Mouse (Mus musculus) frontal cortex, adult (tissue): ENCODE results near the gene Gpr4.
A peak's percentile ranks its signal among the peaks of the same experiment; 100 is the strongest.

ENCODE experiments used
- ATAC-seq: cut with Nextera tagmentation; 2 replicates; pipeline ENCODE4 v1.9.2; 2017; ENCODE audit warnings: mild to moderate bottlenecking, moderate library complexity, mixed read lengths; ENCODE audit not compliant: low TSS enrichment

The Gpr4 gene

DNA sequence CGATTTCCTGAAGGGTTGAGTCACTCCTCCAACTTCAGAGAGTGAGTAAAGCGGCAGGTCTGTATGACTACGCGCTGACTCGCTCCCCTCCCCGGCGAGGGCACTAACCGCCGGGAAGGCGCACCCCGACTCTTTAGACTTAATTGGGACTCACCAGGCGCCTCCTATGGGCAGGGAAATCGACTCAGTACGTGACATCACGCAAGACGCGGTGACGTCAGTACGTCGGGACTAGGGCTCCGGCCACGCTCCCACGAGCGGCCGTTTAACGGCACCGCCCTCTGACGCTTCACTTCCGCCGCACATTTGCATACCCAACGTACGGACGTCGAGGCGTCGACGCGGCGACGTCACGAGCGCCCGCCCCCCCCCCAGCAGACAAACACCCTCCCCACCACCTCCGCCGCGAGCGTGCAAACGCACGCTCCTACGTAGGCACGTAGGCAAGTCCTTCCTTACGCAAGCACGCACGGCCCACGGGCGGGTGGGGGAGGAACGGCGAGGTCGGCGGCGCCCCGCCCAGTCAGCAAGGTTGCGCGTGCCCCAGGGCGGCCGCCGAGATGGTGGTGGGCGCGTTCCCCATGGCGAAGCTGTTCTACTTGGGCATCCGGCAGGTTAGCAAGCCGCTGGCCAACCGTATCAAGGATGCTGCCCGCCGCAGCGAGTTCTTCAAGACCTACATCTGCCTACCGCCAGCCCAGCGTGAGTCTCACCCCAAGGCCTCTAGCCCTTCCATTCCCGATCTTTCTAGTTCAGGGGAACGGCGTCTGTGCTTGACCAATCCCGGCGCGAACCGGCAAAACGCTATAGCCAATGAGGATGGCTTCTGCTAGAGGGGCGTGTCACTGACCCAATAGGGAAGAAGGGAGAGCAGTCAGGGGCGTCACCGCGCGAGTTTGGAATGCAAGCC, 15.8 kb downstream of the Gpr4 start, which contains the start of gene Opa3:
Gene Opa3, plus strand, starts transcription at position 452 of the 910 bp plus-strand sequence.
- peak; percentile 84 for ATAC-seq

DNA sequence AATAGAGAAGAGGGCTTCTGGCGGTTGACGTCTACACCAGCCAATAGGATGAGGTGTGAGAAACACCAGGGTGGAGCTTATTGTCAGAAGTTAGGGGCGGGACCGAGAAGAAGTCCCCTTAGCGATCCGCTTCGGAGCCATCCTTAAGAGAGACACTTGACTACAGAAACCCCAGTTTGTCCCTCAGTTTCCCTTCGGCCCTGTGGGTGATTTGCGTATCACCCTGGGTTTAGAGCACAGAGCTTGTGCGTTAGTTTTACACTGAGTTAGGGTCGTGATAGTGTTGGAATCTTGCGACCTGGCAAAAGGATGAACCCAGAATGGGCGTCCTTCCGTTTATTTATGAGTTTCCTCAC, 16.4 kb downstream of the Gpr4 start:
- ATAC-seq = no peak; the same call in 1 of the 2 replicates

DNA sequence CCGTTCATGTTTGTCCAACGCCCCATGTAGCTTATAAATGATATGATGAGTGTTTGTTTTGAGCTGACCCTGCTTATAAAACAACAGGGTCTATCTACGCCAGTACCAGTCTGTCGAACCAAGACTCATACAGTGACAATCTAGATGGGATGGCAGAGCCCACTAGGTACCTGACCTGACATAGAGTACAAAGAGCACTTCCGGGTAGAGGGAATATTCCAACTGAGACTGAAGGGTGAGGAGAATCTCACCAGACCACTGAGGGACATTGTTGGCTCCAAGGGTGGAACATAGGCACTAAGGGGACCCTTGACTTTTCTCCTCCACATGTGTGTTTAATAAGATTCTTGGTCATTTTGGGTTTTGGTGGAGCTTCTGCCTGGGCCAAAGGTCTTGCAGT, 17.1 kb downstream of the Gpr4 start:
- no peak for ATAC-seq

DNA sequence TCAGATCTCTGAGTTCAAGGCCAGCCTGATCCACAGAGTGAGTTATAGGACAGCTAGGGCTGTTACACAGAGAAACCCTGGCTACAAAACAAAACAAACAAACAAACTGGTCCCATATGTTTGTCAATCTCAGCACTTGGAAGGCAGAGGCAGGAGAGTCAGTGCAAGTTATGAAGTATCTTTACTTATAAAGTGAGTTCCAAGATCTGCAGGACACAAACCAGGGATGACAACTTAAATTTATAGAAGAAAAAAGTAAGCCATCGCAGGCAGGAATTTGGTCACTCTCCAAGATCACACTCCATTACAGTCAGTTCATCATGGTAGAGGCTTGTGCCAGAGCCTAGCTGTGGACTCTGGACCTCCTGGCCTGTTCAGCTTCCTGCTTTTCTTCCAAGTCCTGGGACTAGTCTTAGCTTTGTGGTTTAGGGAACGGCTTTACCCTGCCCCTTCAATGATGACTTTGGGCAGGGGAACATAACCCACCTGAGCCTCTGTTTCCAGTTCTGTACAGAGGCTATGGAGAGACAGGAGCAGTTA, 17.8 kb downstream of the Gpr4 start:
- ATAC-seq = no peak

DNA sequence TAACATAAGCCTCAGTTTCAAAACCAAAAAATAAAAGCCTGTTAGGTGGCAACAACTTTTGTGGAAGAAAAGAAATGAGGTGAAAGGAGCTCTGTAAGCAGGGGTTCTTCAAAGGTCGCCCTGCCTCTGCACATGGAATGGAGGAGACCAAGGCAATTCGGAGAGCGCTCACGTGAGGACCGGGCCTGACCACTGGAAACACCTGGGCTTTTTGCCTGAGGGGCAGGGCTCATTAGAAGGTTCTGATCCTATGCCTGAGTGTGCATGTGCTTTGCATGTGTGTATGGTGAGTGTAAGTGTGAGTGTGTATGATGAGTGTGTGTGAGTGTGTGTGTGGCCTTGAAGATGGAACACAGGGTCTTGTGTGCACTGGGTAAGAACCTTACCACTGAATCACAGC, 18.6 kb downstream of the Gpr4 start:
- ATAC-seq = no peak

DNA sequence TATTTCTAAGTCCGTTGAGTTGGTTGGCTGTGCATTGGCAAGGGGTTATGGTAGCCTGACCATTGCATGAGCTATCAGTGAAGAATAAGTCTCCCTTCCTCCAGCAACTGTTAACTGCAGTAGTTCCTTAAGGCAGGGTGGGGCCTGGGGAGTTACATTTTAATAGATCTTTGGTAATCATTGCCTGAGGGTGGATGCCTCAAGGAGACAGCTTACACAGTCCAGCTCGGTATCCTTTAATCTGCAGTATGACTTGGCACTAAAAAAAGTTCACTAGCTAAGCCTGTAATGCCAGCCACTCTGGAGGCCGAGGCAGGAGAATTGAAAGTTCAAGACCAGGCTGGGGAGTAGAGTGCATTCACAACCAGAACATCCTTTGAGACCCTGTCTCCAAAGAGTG, 19.5 kb downstream of the Gpr4 start:
- ATAC-seq = no peak

DNA sequence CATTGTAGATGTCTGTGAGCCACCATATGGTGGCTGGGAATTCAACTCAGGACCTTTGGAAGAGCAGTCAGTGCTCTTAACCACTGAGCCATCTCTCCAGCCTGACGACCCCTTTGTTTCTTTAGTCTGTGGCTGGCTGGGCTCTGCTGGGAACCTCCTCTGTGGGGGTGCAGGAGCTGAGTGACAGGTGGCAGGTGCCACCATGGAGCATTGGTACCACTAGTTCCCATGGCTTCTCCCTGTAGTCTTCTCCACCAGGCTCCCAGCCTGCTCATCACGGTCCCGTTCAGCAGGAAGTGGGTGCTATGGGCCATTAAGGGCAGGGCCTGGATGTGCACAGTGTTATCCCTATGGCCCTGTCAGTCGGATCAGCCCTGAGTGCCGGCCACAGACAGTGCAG, 22.3 kb downstream of the Gpr4 start:
- ATAC-seq = no peak

DNA sequence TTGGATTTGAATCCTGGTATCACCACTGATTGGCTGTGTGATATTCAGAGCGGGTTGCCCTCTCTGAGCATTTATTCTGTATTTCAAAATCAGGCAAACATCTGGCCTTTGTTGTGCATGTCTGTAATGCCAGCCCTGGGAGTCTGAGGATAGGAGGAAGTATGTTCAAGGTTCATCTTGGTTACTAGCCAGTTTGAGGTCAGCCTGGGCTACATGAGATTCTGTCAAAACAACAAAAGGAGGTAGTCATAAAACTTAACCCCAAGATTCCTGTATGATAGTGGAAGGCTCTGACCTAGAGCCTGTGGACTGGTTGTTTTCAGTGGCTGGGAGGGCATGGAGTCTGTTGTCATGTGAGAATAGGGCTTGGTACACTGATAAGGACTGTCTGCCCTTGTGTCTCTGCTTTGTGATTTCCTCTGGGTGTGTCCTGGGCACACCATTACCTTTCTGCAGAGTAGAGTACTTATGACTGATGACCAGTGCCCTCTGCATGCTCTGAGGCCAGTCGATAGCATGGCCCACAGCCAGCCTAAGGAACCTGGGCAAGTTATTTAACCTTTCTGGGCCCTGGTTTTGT, 22.8 kb downstream of the Gpr4 start:
- no peak for ATAC-seq

DNA sequence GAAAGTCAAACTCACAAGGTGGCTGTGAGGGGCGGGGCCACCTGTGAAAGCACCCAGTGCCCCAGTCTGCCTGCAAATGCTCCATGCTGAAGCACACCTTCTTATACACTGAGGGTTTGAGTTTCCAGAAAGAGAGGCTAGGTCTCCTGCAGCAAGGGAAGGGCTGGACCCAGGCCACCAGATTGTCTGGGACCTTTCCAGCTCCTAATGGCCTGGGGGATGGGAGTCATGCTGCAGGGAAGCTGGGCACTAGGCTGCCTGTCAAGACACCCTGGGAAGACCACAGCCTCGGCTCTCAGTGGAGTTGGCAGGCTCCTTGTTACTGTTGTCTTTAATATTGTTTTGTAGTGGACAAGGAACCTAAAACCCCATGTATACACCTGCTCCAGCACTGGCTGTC, 24.1 kb downstream of the Gpr4 start:
- no peak for ATAC-seq

DNA sequence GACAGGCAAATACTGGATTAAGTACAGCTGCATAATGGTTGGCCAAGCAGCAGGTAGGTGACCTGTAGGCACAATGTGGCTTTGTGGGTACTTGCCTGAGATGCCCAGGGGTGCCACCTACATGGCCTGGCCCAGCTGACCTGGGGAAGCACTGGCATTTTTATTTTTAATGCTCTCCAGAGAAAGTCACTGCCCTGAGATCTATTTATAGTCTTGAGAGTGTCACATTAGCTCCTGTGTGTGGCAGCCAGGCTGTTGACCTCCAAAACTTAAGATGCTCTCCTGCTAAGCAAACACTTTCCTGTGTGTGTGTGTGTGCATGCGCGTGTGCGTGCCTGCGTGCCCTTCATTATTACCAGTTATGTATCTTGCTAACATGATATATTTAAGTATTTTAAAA, 26.0 kb downstream of the Gpr4 start:
- ATAC-seq = no peak

DNA sequence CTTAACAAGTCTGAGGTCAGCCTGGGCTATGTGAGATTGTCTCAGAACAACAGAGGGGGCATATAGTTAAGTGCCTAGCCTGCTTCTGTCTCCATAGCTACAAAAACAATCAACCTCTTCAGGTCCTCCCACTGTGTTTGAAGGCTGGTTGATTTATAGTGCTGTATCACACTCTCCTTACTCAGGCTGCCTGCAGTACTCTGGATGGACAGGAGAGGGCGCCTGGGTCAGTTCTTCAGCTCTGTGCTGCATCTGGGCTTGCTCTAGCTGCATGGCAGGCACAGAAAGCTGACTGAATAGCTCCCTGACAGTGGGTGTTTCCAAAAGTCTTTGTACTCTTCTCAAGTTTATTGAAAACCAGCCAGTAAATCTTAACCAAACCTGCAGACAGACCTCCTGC, 27.1 kb downstream of the Gpr4 start:
- ATAC-seq = peak; percentile 78

DNA sequence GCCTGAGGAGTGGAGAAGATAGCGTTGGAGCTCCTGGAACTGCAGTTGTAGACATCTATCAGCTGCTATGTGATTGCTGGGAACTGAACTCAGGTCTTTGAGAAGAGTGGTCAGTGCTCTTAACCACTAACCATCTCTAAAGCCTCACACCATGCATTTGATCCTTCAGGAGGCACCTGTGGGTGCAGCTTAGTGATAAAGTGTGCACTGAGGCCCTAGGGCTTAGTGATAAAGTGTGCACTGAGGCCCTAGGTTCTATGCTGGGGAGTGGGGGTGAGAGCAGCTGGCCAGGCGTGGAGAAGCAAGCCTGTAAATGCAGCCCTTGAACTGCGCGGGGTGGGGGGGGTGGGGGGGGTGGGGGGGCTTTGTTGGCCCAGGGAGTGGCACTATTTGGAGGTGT, 27.6 kb downstream of the Gpr4 start:
- no peak for ATAC-seq

DNA sequence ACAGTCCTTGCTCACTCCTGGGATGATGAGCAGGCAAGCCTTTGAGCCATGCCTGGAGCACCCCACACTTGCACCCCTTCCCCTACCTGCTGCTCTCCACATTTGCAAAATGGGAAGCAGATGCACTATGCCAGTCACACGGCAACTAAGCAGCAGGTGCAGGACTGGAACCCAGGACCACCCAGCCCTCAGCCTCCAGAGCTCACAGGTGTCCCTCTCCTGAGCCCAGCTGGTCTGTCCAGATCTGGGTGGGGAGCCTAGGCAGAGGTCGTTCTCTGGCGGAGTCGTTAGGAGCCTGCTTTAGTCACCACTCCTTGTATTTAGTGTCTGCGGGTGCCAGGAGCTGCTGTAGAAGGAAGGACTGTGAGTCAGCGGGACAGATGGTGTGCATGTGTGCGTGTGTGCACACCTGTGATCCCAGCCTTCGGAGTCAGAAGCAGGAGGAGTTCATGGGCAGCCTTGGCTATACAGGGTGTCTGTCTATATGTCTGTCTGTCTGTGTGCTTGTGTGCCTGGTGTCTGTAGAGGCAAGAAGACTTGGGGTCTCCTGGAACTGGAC, 28.6 kb downstream of the Gpr4 start:
- peak; percentile 39; the same call in 1 of the 2 replicates for ATAC-seq

DNA sequence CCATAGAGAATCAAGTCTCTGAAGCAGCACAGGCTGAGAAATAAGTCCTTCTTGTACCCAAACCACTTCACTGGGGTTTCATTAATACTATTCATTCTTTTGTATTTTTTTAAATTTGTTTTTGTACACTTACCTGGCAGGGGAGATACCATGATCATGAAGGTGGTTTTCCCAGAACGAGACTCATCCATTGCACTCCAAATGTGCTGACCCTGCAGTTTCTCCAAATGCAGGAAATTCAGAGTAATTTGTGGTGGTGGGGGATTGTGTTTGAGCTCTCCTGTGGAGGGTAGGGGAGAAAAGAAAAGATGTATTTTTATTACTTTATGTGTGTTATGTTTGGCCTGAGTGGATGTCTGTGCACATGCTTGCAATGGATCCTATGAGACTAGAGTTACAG, 29.7 kb downstream of the Gpr4 start:
- no peak for ATAC-seq

DNA sequence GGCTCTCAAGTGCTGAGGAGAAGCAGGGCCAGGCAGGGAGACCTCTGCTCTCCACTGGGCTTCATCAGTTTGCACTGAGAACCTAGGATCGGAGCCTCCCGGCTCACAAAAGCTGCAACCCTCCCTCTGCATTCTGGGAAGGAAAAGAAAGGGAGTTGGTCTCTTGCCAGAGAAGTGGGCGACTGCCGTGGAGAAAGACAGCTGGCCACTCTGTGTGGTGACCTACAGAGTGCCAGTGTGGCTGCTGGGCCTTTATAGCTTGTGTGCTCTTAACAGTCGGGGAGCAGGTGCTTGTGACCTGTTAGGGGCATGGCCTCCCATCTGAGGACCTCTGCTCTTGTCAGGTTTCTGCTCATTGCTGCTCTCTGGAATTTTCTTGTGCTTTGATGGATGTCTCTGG, 31.5 kb downstream of the Gpr4 start:
- ATAC-seq = 0 out of 2 replicates have a peak, but pooled peaks have one; percentile 24

DNA sequence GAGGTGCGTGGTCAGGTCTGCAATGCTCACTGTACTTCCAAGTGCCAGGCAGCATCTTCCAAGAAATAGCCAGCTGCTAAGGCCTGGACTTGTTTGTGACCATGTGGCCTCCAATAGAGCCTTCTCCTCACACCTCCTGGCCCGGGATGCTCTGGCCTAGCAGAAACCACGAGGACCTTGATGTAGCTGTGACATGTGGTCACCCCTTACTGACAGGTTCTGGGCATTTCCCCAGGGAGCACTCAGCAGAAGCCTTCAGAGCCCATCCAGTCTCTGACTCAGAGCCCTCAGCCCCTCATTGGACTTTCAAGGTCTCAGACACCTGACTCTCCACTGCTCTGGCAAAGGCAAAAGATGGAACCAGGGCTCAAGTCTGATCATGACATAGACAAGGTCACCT, 32.7 kb downstream of the Gpr4 start:
- no peak for ATAC-seq

DNA sequence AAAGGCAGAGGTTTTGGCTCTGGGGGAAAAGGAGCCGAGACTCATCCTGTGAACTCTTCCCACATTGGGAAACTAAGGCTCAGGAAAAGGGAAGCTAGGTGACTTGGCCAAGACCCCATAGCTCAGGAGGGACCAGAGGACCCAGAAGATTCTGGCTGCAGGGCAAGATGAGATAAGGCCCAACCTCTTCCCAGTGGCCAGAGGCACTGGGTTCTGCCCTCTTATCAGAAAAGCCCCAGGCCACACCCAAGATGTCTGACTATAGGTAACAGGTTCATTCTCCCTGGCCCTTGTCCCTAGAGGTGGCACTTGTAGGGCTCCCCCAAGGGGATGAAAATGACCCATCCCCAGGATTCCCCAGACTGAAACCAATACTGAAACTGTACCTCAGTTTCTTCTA, 34.5 kb downstream of the Gpr4 start:
- no peak for ATAC-seq

DNA sequence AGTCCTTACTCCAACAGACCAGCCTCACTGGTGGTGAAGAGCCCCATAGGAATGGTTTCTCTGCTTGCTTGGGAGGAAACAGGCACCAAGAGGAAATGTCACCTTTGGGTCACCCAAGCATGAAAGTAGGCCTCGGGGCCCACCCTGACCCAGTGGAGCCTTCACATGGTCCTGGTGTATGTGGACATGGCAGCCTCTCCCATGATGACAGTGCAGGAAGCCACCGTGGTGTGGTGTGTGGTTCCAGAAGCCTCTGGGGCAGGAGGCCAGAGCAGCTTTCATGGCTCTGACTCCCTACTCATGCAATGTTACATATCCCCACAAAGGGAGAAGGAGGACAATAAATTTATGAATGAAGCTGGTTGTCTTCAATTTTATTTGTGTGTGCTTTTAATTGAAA, 35.2 kb downstream of the Gpr4 start:
- ATAC-seq = no peak

DNA sequence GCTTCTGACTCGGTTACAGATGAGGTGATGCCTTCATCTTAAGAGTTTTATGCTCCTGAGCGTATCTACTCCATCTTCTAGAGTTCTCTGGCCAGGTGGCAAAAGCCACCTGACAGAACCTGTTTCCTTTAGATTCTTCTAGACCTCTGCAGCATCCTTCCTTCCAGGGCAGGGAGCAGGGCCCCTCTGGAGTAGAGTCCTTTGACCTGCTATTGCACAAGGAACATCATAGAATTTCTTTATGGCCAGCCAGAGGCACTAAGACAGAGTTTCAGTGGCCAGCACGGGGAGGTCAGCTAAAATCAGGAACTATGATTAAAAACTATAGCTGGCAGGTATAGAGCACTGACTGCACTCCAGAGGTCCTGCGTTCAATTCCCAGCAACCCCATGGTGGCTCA, 39.7 kb downstream of the Gpr4 start:
- no peak for ATAC-seq

DNA sequence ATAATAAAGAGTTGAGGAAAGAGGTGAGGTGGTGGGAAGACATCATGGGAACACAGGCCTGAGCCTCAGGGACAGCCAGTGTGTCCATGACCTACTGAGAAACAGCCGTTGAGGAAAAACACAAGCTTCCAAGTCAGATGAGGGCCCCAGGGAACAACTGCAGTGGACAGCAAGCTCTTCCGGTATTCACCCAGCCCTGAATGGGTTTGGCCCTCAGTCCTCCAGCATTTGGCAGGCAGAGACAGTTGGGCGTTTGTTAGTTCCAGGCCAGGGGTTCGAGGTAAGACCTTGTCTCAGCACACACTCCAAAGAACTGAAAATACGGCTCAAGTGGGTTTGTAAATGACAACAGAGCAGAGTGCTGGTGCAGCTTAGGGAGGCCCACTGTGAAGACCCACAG, 41.1 kb downstream of the Gpr4 start:
- no peak for ATAC-seq

DNA sequence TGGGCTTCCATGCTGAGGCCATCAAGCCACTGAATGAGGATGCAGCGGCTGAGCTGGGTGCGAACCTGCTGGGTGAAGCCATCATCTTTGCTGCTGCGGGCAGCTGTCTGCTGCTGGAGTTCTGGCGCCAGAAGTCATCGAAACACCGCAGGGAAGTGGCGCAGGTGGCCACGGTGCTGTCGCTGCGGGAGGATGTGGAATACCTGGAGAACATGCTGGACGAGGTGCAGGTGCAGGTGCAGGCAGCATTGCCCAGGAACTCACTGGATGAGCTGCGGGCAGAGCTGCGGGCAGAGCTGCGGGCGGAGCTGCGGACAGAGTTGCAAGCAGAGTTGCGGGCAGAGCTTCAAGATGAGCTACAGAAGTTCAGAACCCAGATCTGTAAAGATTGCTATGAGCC, 43.1 kb downstream of the Gpr4 start:
- ATAC-seq = no peak

DNA sequence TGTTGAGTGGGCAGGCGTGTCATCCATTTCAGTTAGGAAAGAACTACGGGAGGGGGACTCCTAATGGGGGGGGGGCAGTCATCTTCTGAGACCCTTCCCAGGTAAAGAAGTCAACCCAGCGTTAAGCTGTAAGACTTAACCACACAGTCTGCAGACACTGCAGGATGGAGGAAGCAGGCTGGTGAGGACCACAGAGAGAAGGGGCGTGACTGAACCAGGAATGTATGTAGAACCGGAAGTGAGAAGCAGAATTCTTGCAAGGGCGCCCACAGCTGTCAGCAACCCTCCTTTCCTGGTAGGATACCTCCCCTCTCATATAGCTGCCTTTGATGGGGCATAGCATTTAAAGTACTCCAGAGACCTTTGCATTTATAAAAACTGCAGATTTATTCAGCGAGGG, 44.2 kb downstream of the Gpr4 start:
- ATAC-seq = no peak
